Mouse (Mus musculus): ENCODE data around the gene Il17rb.

DNA sequence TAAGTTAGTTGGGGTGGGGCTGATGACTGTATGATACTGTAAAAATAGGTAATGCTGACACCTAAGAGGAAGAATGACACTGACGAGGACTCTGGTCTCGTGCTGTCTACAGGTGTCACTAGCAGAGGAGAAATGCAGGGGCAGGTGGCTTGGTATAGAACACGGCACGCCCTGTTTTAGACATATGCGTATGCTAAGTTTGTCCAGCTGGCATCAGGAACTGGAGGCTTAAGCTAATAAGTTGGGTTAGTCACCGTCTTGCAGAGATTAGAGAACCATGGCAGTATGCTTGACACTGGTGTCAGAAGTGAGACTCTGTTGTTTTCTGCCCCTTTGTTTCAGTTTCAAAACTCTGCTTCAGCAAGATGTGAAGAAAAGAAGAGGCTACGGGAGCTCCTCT lies 37.2 kb downstream of the Il17rb start:
- TF ChIP-seq CTCF (IDR thresholded peaks at IDR 0.05; ENCODE audit: low read depth, low read length), result no peak
- TF ChIP-seq POLR2A (IDR thresholded peaks at IDR 0.05; ENCODE audit: insufficient read depth, low read length), result no peak
- no peak for TF ChIP-seq EP300 (IDR thresholded peaks at IDR 0.05; ENCODE audit: insufficient read depth, low read depth, low read length)
